Mouse (Mus musculus): Measurements from ENCODE around the gene Gm49380.

GRCm38 (mm10) chr9:44067241-44067959 lies 45.9 kb downstream of the Gm49380 start:
- TF ChIP-seq CTCF (IDR thresholded peaks at IDR 0.05; ENCODE audit: control insufficient read depth, insufficient read depth, insufficient replicate concordance, low read depth, low read length) (no peak), POLR2A (IDR thresholded peaks at IDR 0.05; ENCODE audit: control insufficient read depth, low read depth, low read length) (no peak)

Measured in testis, adult 2 months (tissue).